Mouse (Mus musculus): ENCODE measurements around the gene Tmem9b. TPM values are rescaled to one million over a fixed set of nuclear protein-coding genes. Genes with fewer than 3 reads are reported as not detected.

Gene Tmem9b
- polyA plus RNA-seq, 1 experiment from 2014 or later: 64.1 TPM

- ATAC-seq (ENCODE audit: low FRiP score, low TSS enrichment): no peak
- H3K36me3 ChIP-seq (ENCODE audit: insufficient read depth, low read length): no peaks in the 10 kb centered on the region
- no peak overlapping the region for H3K4me2 ChIP-seq (replicated peaks; ENCODE audit: low read depth, low read length)
These were observed 52.5 kb downstream of the Tmem9b start for GRCm38 (mm10) chr7:109700213-109700612.

GRCm38 (mm10) chr7:109695339-109695726 lies 57.3 kb downstream of the Tmem9b start:
- Histone ChIP-seq H3K27ac (ENCODE audit: low read length) (no peak overlapping the region), H3K4me1 (ENCODE audit: insufficient read depth, low read length) (no peaks in the 10 kb centered on the region), H3K4me2 (replicated peaks; ENCODE audit: low read depth, low read length) (no peak overlapping the region), H3K4me3 (ENCODE audit: low read length) (no peak overlapping the region), H3K9me3 (ENCODE audit: low read length) (no peaks in the 10 kb centered on the region), H3K36me3 (ENCODE audit: insufficient read depth, low read length) (no peaks in the 10 kb centered on the region), H3K9ac (replicated peaks; ENCODE audit: low read length) (no peak overlapping the region), H3K27me3 (ENCODE audit: insufficient read depth, low read length) (no peaks in the 10 kb centered on the region)
- 91% methylated on average over 10 of the region's 10 CpGs for WGBS
- no peak for ATAC-seq (ENCODE audit: low FRiP score, low TSS enrichment)

More at GRCm38 (mm10) chr7:109700213-109700612, 52.5 kb downstream of the Tmem9b start:
- H3K4me3 ChIP-seq (ENCODE audit: low read length): no peak overlapping the region
- no peaks in the 10 kb centered on the region for H3K27me3 ChIP-seq (ENCODE audit: insufficient read depth, low read length)
- no peak overlapping the region for H3K27ac ChIP-seq (ENCODE audit: low read length)
- no peak overlapping the region for H3K9ac ChIP-seq (replicated peaks; ENCODE audit: low read length)
- H3K9me3 ChIP-seq (ENCODE audit: low read length): no peaks in the 10 kb centered on the region
- peaks cover 10% of the 10 kb centered on the region; the same call in 1 of the 2 replicates for H3K4me1 ChIP-seq (ENCODE audit: insufficient read depth, low read length)

GRCm38 (mm10) chr7:109694576-109695338 lies 57.9 kb downstream of the Tmem9b start:
- H3K9ac ChIP-seq (replicated peaks; ENCODE audit: low read length): no peak overlapping the region
- H3K27me3 ChIP-seq (ENCODE audit: insufficient read depth, low read length): no peaks in the 10 kb centered on the region
- no peak overlapping the region for H3K4me3 ChIP-seq (ENCODE audit: low read length)
- no peak for ATAC-seq (ENCODE audit: low FRiP score, low TSS enrichment)
- H3K9me3 ChIP-seq (ENCODE audit: low read length): no peaks in the 10 kb centered on the region
- H3K27ac ChIP-seq (ENCODE audit: low read length): no peak overlapping the region
- H3K4me2 ChIP-seq (replicated peaks; ENCODE audit: low read depth, low read length): no peak overlapping the region
- no peaks in the 10 kb centered on the region for H3K36me3 ChIP-seq (ENCODE audit: insufficient read depth, low read length)
- 80% methylated on average over 13 of the region's 13 CpGs for WGBS
- H3K4me1 ChIP-seq (ENCODE audit: insufficient read depth, low read length): no peaks in the 10 kb centered on the region

- Histone ChIP-seq H3K27me3 (ENCODE audit: insufficient read depth, low read length) (no peaks in the 10 kb centered on the region), H3K4me1 (ENCODE audit: insufficient read depth, low read length) (0 out of 2 replicates have a peak, but pooled peaks cover 5% of the 10 kb centered on the region), H3K9ac (replicated peaks; ENCODE audit: low read length) (no peak overlapping the region), H3K36me3 (ENCODE audit: insufficient read depth, low read length) (no peaks in the 10 kb centered on the region), H3K9me3 (ENCODE audit: low read length) (no peaks in the 10 kb centered on the region), H3K27ac (ENCODE audit: low read length) (no peak overlapping the region), H3K4me2 (replicated peaks; ENCODE audit: low read depth, low read length) (no peak overlapping the region), H3K4me3 (ENCODE audit: low read length) (no peak overlapping the region)
- ATAC-seq (ENCODE audit: low FRiP score, low TSS enrichment): no peak
- 67% methylated on average over 5 of the region's 5 CpGs for WGBS
These were observed 61.7 kb downstream of the Tmem9b start for GRCm38 (mm10) chr7:109690961-109691360.

GRCm38 (mm10) chr7:109690101-109690500 lies 62.6 kb downstream of the Tmem9b start:
- no peaks in the 10 kb centered on the region for H3K27me3 ChIP-seq (ENCODE audit: insufficient read depth, low read length)
- H3K9me3 ChIP-seq (ENCODE audit: low read length): no peaks in the 10 kb centered on the region
- no peak overlapping the region for H3K27ac ChIP-seq (ENCODE audit: low read length)
- 93% methylated on average over 3 of the region's 3 CpGs for WGBS
- 0 out of 2 replicates have a peak, but pooled peaks cover 5% of the 10 kb centered on the region for H3K4me1 ChIP-seq (ENCODE audit: insufficient read depth, low read length)
- H3K9ac ChIP-seq (replicated peaks; ENCODE audit: low read length): no peak overlapping the region
- H3K4me3 ChIP-seq (ENCODE audit: low read length): no peak overlapping the region
- ATAC-seq (ENCODE audit: low FRiP score, low TSS enrichment): no peak
- no peak overlapping the region for H3K4me2 ChIP-seq (replicated peaks; ENCODE audit: low read depth, low read length)
- no peaks in the 10 kb centered on the region for H3K36me3 ChIP-seq (ENCODE audit: insufficient read depth, low read length)

- no peak overlapping the region for H3K4me2 ChIP-seq (replicated peaks; ENCODE audit: low read depth, low read length)
- H3K36me3 ChIP-seq (ENCODE audit: insufficient read depth, low read length): no peaks in the 10 kb centered on the region
- WGBS: 49% methylated on average over 9 of the region's 9 CpGs
- no peak overlapping the region for H3K27ac ChIP-seq (ENCODE audit: low read length)
- no peak for ATAC-seq (ENCODE audit: low FRiP score, low TSS enrichment)
- no peaks in the 10 kb centered on the region for H3K9me3 ChIP-seq (ENCODE audit: low read length)
- H3K27me3 ChIP-seq (ENCODE audit: insufficient read depth, low read length): no peaks in the 10 kb centered on the region
- H3K4me1 ChIP-seq (ENCODE audit: insufficient read depth, low read length): 0 out of 2 replicates have a peak, but pooled peaks cover 5% of the 10 kb centered on the region
- H3K4me3 ChIP-seq (ENCODE audit: low read length): no peak overlapping the region
- H3K9ac ChIP-seq (replicated peaks; ENCODE audit: low read length): no peak overlapping the region
These were observed 66.0 kb downstream of the Tmem9b start for GRCm38 (mm10) chr7:109686585-109687128.

Other genes with a start within 250 kb of the Tmem9b start
- 0.03 TPM in 1 of 2 replicates, not detected in the other for gene Trim66, start 244.7 kb downstream of the Tmem9b start, polyA plus RNA-seq (2015; fragmentation: Nextera tagmentation; extraction: Ambion mirVana)
- 122 and 129 TPM in 2 replicates for gene Rpl27a, start 233.7 kb downstream of the Tmem9b start, polyA plus RNA-seq (2015; fragmentation: Nextera tagmentation; extraction: Ambion mirVana)
- gene St5, start 49.3 kb downstream of the Tmem9b start, polyA plus RNA-seq (2015; fragmentation: Nextera tagmentation; extraction: Ambion mirVana): 38.0 and 42.1 TPM in 2 replicates
- gene Akip1, start 49.2 kb downstream of the Tmem9b start, polyA plus RNA-seq (2015; fragmentation: Nextera tagmentation; extraction: Ambion mirVana): 32.8 and 34.0 TPM in 2 replicates
- 0.25 TPM in 1 of 2 replicates, not detected in the other for gene BC051019, start 29.0 kb downstream of the Tmem9b start, polyA plus RNA-seq (2015; fragmentation: Nextera tagmentation; extraction: Ambion mirVana)
- 0.36 TPM in 1 of 2 replicates, not detected in the other for gene Ascl3, start 21.1 kb downstream of the Tmem9b start, polyA plus RNA-seq (2015; fragmentation: Nextera tagmentation; extraction: Ambion mirVana)
- 0.65 and 0.92 TPM in 2 replicates for gene Nrip3, start 29.1 kb upstream of the Tmem9b start, polyA plus RNA-seq (2015; fragmentation: Nextera tagmentation; extraction: Ambion mirVana)
- 1.7 and 1.8 TPM in 2 replicates for gene Scube2, start 112.8 kb upstream of the Tmem9b start, polyA plus RNA-seq (2015; fragmentation: Nextera tagmentation; extraction: Ambion mirVana)
- gene Dennd5a, start 207.6 kb upstream of the Tmem9b start, polyA plus RNA-seq (2015; fragmentation: Nextera tagmentation; extraction: Ambion mirVana): 30.9 and 31.3 TPM in 2 replicates
- gene Tmem41b, start 234.1 kb upstream of the Tmem9b start, polyA plus RNA-seq (2015; fragmentation: Nextera tagmentation; extraction: Ambion mirVana): 65.8 and 68.6 TPM in 2 replicates

Measured in kidney, embryonic 16.5 days (tissue).